Mouse (Mus musculus) 416B (cell line): Measurements from ENCODE around the gene Ndufs3.

Source experiments
- DNase-seq: peaks from one replicate; pipeline ENCODE4 v3.0.0; 2011; ENCODE audit warnings: low read depth

Gene Ndufs3

GRCm38 (mm10) chr2:90850401-90850800 lies 54.2 kb downstream of the Ndufs3 start:
- no peak for DNase-seq

- no peak for DNase-seq
Measured at GRCm38 (mm10) chr2:90848331-90848730, 56.3 kb downstream of the Ndufs3 start.

GRCm38 (mm10) chr2:90847681-90848050 lies 57.0 kb downstream of the Ndufs3 start:
- DNase-seq: peak; percentile 49

GRCm38 (mm10) chr2:90846955-90847680 lies 57.5 kb downstream of the Ndufs3 start, which contains the start of gene Mtch2:
Gene Mtch2 (plus strand): TSS chr2:90847155.
- DNase-seq: peak; percentile 98

GRCm38 (mm10) chr2:90846597-90846954 lies 58.1 kb downstream of the Ndufs3 start:
- DNase-seq: no peak

GRCm38 (mm10) chr2:90846171-90846570 lies 58.5 kb downstream of the Ndufs3 start:
- no peak for DNase-seq

- DNase-seq: no peak
Measured at GRCm38 (mm10) chr2:90845234-90845633, 59.4 kb downstream of the Ndufs3 start.
